Mouse (Mus musculus): ENCODE results near the gene Tfap2a. TPM values are rescaled to one million over a fixed set of nuclear protein-coding genes. Genes with fewer than 3 reads are reported as not detected.

Tfap2a gene
- polyA plus RNA-seq, 1 experiment: 0.40 TPM

- Histone ChIP-seq H3K4me1 (ENCODE audit: control insufficient read depth, insufficient read depth, insufficient read length, low read length) (peaks cover 16% of the 10 kb centered on the region), H3K4me3 (ENCODE audit: insufficient read depth, low read depth, low read length) (no peak overlapping the region), H3K27ac (replicated peaks; ENCODE audit: low read depth, low read length) (no peak overlapping the region)
Measured at GRCm38 (mm10) chr13:40728626-40728990, 9.6 kb downstream of the Tfap2a start.

DNA sequence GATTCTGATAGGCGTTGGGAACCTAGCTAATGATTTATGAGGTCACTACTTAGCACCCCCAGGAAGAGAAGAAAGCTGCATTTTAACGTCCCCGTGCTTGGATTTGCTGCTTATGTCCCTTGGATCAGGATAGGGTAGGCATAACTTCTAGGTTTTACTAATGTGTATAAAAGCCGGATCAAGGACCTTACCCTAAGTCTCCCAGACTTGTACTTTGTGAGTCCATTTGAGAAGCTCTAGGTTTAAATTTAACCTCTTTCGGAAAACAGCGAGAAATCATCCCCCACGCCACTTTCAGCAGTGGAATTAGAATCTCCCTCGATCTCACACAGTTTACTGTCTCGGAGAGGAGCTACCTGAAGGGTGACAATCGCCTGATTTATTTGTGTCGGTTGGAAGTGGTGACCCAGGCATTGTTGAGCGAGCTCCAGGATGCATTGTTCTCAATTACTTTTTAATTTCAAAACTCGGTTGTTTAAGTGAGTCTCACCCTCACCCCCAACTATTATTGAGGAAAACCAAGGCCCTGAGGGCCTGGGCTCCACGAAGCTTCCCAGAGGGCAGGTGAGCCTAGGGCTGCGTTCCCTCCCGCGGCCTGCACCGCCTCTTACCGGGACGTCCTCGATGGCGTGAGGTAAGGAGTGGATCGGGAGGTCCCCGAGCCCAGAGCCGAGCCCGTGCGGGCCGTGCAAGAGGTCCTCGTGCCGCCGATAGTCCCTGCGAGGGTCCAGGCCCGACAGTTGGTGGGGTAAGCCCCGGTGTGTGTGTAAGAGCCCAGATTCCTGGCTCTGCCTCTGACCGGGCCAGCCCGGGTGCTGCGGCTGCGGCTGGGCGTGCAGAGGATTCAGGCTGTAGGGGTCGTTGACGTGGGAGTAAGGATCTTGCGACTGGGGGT, 10.2 kb downstream of the Tfap2a start:
- Histone ChIP-seq H3K4me3 (ENCODE audit: insufficient read depth, low read depth, low read length) (no peak overlapping the region), H3K27ac (replicated peaks; ENCODE audit: low read depth, low read length) (no peak overlapping the region)

GRCm38 (mm10) chr13:40725924-40726323, 12.3 kb downstream of the Tfap2a start:
- H3K4me1 ChIP-seq (ENCODE audit: control insufficient read depth, insufficient read depth, insufficient read length, low read length): peaks cover 6% of the 10 kb centered on the region; the same call in 1 of the 2 replicates
- no peak overlapping the region for H3K27ac ChIP-seq (replicated peaks; ENCODE audit: low read depth, low read length)
- no peak overlapping the region for H3K4me3 ChIP-seq (ENCODE audit: insufficient read depth, low read depth, low read length)

More for the DNA sequence above, 10.2 kb downstream of the Tfap2a start:
- H3K4me1 ChIP-seq (ENCODE audit: control insufficient read depth, insufficient read depth, insufficient read length, low read length): peaks cover 12% of the 10 kb centered on the region; the same call in 1 of the 2 replicates

GRCm38 (mm10) chr13:40723598-40723920, 14.6 kb downstream of the Tfap2a start:
- H3K4me3 ChIP-seq (ENCODE audit: insufficient read depth, low read depth, low read length): peak overlapping the region; percentile 46; the same call in 1 of the 2 replicates
- H3K4me1 ChIP-seq (ENCODE audit: control insufficient read depth, insufficient read depth, insufficient read length, low read length): no peaks in the 10 kb centered on the region
- no peak overlapping the region for H3K27ac ChIP-seq (replicated peaks; ENCODE audit: low read depth, low read length)

DNA sequence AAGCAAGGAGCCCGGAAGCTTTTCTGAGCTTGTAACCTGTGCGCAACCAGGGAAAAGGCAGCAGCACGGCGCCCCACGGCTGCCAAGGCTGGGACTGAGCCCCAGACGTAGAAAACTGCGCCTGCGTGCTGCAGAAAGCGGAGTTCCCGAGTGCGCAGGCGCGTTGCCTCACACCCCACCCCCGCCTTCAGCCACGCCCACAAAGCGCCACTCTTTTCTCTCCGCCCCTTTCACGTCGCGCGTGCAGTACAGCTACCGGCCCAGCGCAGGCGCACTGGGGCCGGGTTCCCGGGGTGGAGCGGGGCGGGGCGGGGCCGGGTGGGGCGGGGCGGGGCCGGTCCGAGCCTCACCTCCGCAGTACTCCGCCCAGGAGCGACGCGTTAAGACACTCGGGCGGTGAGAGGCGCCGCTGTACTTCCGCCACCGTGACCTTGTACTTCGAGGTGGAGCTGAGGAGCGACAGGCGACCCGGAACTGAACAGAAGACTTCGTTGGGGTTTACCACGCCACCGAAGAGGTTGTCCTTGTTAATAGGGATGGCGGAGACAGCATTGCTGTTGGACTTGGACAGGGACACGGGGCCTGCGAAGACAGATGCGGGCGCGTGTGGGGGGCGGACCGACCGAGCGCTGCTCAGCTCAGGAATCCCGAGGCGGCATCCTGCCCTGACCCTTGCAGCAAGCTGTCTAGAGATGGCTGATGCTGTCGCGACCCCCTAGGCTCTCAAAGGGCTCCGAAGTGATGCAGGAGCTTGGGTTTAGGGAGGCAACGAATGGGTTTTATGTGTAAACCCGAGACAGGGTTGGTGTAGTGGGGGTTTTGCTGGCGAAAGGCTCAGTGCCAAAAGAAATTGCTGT, 15.2 kb downstream of the Tfap2a start:
- Histone ChIP-seq H3K4me1 (ENCODE audit: control insufficient read depth, insufficient read depth, insufficient read length, low read length) (no peaks in the 10 kb centered on the region), H3K27ac (replicated peaks; ENCODE audit: low read depth, low read length) (no peak overlapping the region), H3K4me3 (ENCODE audit: insufficient read depth, low read depth, low read length) (peak overlapping the region; percentile 46)

- no peak overlapping the region for H3K27ac ChIP-seq (replicated peaks; ENCODE audit: low read depth, low read length)
- H3K4me1 ChIP-seq (ENCODE audit: control insufficient read depth, insufficient read depth, insufficient read length, low read length): no peaks in the 10 kb centered on the region
- H3K4me3 ChIP-seq (ENCODE audit: insufficient read depth, low read depth, low read length): no peak overlapping the region
Measured at GRCm38 (mm10) chr13:40719741-40720082, 18.5 kb downstream of the Tfap2a start.

- H3K4me1 ChIP-seq (ENCODE audit: control insufficient read depth, insufficient read depth, insufficient read length, low read length): no peaks in the 10 kb centered on the region
- H3K4me3 ChIP-seq (ENCODE audit: insufficient read depth, low read depth, low read length): no peak overlapping the region
- no peak overlapping the region for H3K27ac ChIP-seq (replicated peaks; ENCODE audit: low read depth, low read length)
Measured at GRCm38 (mm10) chr13:40719066-40719740, 19.0 kb downstream of the Tfap2a start.

DNA sequence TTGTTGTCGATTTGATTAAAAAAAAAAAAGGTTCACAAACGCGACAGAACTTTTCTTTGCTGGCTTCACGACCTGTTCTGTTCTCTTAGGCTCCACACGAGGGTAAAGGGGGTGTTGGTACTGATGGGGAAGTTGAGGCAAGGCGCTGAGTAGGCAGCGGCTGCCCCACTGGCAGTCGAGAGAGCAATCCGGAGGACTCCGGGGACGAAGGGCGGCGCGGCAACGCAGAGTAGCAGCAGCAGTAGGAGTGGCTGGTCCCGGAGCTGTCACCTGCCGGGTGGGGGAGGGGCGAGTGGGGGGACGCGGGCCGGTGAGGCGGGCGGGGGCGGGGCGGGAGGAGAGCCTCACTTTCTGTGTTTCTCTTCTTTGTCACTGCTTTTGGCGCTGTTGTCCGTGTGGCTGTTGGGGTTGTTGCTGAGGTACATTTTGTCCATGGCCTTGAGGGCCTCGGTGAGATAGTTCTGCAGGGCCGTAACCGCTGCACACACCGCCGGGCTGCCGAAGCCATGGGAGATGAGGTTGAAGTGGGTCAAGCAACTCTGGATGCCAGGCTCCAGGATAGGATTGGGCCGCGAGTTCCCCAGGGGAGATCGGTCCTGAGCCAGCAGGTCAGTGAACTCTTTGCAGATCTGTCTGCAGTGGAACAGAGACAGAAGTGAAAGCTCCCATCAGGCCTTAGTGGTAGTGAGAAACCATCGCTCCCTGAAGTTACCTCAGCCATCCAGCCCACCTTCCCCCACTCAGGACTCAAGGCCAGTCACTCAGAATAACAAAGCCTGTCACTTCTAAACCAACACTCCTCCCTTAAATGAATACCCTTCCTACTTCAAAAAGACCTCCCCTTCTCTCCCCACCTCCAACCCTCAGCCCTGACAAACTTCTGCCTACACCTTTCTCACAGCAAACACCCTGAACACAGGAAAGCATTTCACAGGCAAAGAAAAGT, 21.1 kb downstream of the Tfap2a start:
- Histone ChIP-seq H3K4me3 (ENCODE audit: insufficient read depth, low read depth, low read length) (no peak overlapping the region), H3K4me1 (ENCODE audit: control insufficient read depth, insufficient read depth, insufficient read length, low read length) (no peaks in the 10 kb centered on the region), H3K27ac (replicated peaks; ENCODE audit: low read depth, low read length) (no peak overlapping the region)

DNA sequence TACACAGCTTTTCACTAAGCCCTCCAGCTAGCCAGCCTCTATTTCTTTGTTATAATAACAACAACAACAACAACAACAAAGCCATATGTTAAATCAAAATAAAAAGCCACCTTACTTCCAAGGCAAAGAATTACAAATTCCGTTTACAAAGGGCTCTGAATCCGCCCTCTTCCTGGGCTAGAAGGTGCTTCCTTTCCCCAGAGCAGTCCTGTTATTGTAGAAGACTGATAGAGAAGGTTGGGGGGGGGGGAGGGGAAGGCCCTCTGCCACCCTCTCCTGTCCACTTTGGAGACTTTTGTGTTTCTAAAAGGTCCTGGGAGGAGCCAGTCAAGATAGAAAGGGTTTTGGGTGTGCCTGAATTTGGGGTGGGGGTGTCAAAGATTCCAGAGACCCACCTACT, 23.6 kb downstream of the Tfap2a start:
- no peak overlapping the region for H3K27ac ChIP-seq (replicated peaks; ENCODE audit: low read depth, low read length)
- no peak overlapping the region for H3K4me3 ChIP-seq (ENCODE audit: insufficient read depth, low read depth, low read length)
- H3K4me1 ChIP-seq (ENCODE audit: control insufficient read depth, insufficient read depth, insufficient read length, low read length): no peaks in the 10 kb centered on the region

DNA sequence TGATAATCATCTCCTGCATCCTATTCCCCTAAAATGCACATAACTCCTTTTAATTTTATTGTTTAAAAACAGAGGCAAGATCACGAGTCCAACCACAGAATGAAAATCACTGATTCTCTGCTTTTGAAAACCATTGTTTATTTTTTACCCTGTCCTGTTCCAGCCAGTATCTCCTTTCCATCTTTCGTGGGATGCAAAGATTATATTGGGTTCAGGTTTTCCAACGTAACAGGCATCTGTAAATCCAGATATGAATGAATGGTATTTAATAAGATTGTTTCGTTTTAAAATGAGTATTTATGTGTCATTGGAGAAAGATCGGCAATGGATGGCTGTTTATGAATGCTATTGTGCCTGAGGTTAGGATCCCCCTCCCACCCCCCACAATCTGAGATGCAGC, 24.5 kb downstream of the Tfap2a start:
- Histone ChIP-seq H3K4me1 (ENCODE audit: control insufficient read depth, insufficient read depth, insufficient read length, low read length) (no peaks in the 10 kb centered on the region), H3K4me3 (ENCODE audit: insufficient read depth, low read depth, low read length) (no peak overlapping the region), H3K27ac (replicated peaks; ENCODE audit: low read depth, low read length) (no peak overlapping the region)

DNA sequence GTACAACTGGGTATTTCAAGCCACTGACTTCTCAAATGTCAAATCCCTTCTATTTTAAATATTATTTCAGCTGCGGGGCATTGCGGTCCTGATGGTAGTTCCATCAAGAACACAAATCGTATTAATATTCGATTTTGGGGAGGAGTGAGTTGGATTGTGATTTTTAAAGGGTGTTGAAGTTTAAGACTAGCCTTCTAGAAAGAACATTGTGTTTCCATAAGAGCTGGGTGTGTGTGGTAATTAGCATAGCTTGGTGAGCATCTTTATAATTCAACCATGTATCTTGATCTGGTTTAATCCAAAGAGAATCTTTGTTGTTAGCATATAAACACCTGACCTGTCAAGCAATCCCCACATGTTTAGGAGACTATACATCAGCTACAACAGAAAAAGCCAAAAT, 24.9 kb downstream of the Tfap2a start:
- no peak overlapping the region for H3K4me3 ChIP-seq (ENCODE audit: insufficient read depth, low read depth, low read length)
- no peak overlapping the region for H3K27ac ChIP-seq (replicated peaks; ENCODE audit: low read depth, low read length)
- H3K4me1 ChIP-seq (ENCODE audit: control insufficient read depth, insufficient read depth, insufficient read length, low read length): no peaks in the 10 kb centered on the region

DNA sequence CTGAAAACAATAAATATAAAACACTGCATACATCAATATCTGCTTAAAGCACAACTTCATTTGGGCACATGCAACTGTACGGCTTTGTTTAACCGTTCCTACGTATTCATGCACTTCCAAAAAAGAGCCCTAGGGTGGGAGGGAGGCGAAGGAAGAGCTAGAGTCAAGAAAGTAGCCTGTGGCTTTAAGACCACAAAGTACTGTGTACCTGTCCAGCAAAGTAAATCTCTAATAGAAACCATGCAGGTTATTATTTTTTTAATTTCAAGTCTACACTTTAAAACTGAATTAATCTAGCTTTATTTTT, 25.7 kb downstream of the Tfap2a start:
- Histone ChIP-seq H3K4me1 (ENCODE audit: control insufficient read depth, insufficient read depth, insufficient read length, low read length) (no peaks in the 10 kb centered on the region), H3K4me3 (ENCODE audit: insufficient read depth, low read depth, low read length) (no peak overlapping the region), H3K27ac (replicated peaks; ENCODE audit: low read depth, low read length) (no peak overlapping the region)

DNA sequence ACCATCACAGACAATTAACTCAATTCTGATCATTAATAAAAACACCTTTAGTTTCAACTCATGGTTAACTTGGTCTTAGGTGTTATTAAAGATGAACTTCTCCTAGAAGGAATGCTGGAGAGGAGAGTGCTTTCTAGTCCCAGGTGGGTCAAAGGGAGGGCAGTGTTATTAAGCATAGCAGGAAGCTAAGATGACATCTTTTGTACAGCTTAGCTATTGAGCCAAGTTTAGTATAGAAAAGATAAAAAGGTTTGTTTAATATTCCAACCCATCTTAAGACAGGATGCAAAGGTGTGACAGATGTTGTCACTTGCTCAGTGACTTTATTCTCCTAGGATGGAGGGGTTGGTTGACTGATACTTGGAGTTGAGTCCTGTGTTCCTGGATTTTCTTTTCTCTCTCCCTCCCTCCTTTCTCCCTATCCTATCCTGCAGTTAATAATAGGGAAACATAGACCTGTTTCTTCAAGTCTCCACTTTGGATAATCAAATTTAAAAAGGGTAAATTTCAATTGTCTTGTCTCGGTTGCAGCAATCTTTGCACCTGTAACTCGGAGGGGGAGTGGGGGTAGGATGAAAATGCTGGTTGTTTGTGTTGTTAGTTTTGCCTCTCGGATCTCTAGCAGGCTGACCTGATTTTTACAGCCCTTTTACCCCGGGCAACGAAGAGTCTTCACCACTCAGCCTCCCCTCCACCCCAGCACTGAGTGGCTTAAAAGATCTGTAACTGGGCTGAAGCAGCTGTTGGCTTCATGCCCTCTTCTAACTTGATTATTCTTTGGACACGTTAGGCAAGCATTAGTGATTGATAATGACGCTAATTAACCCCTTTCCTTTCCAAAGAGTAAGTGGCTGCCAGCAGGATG, 26.3 kb downstream of the Tfap2a start:
- no peak overlapping the region for H3K4me3 ChIP-seq (ENCODE audit: insufficient read depth, low read depth, low read length)
- H3K27ac ChIP-seq (replicated peaks; ENCODE audit: low read depth, low read length): no peak overlapping the region
- no peaks in the 10 kb centered on the region for H3K4me1 ChIP-seq (ENCODE audit: control insufficient read depth, insufficient read depth, insufficient read length, low read length)

GRCm38 (mm10) chr13:40710062-40710342, 28.2 kb downstream of the Tfap2a start:
- Histone ChIP-seq H3K27ac (replicated peaks; ENCODE audit: low read depth, low read length) (no peak overlapping the region), H3K4me3 (ENCODE audit: insufficient read depth, low read depth, low read length) (no peak overlapping the region), H3K4me1 (ENCODE audit: control insufficient read depth, insufficient read depth, insufficient read length, low read length) (no peaks in the 10 kb centered on the region)

Data from brown adipose tissue, adult 24 weeks (tissue).